Mouse (Mus musculus): Measurements from ENCODE around the gene Ccdc8.

- peak; percentile 85 for TF ChIP-seq CTCF (conservative IDR thresholded peaks at IDR 0.05; ENCODE audit: insufficient read depth, insufficient read length, low read depth, low read length)
- TF ChIP-seq POLR2A (IDR thresholded peaks at IDR 0.05; ENCODE audit: low read depth, low read length), result no peak
Measured at GRCm38 (mm10) chr7:17002375-17003195, 10.1 kb downstream of the Ccdc8 start.
